Mouse (Mus musculus) layer of hippocampus, adult 11-12 months (tissue): Measurements from ENCODE around the gene Gm12355.

ENCODE experiments used
- DNase-seq: peaks from one replicate; pipeline ENCODE4 v3.0.0; 2022; ENCODE audit warnings: low spot score

Gm12355 gene

GRCm38 (mm10) chr11:98581286-98582029 is 44.0 kb downstream of the Gm12355 start:
- no peak for DNase-seq

GRCm38 (mm10) chr11:98580301-98581121 is 45.0 kb downstream of the Gm12355 start:
- no peak for DNase-seq

DNA sequence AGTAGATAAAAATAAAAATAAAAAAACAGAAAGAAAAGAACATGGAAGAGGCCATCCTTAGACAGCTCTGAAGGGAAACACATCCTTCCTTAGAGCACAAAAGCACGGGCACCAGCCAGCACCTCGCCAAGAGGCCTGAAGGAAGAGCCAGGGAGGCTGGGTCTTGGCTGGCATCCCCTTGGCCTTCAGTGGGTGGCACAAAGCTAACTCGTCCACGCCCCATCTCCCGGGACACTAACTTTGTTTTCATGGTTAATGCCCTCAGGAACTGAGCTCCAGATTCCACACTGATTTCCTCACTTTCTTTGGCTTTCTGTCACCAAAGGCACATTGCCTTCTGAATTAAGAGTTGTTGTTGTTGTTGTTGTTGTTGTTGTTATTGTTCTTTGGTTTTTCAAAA is 47.7 kb downstream of the Gm12355 start:
- no peak for DNase-seq
